Mouse (Mus musculus): ENCODE results near the gene 4933415F23Rik.

The 4933415F23Rik gene

GRCm38 (mm10) chr1:23102021-23102420 lies at the start of gene 4933415F23Rik:
TSS of gene 4933415F23Rik (minus strand) at chr1:23102253.
- in situ Hi-C loops (cut with MboI; ENCODE audit: unreplicated experiment in 2 of 2): no loop called here

- in situ Hi-C loops (cut with MboI; ENCODE audit: unreplicated experiment in 2 of 2): no loop called here
These were observed 49.7 kb upstream of the 4933415F23Rik start for GRCm38 (mm10) chr1:23151722-23152121.

GRCm38 (mm10) chr1:23146198-23146873 lies 44.3 kb upstream of the 4933415F23Rik start:
- in situ Hi-C loops (cut with MboI; ENCODE audit: unreplicated experiment in 2 of 2): loop anchor here in 1 of 2 experiments (25.0 kb wide), 1 partner anchor 534 kb away; no protein-coding TSS in a partner anchor

- in situ Hi-C loops (cut with MboI; ENCODE audit: unreplicated experiment in 2 of 2): loop anchor here in 1 of 2 experiments (25.0 kb wide), 1 partner anchor 529 kb away; no protein-coding TSS in a partner anchor
These were observed 39.2 kb upstream of the 4933415F23Rik start for GRCm38 (mm10) chr1:23141121-23141811.

GRCm38 (mm10) chr1:23140530-23140929 lies 38.5 kb upstream of the 4933415F23Rik start:
- in situ Hi-C loops (cut with MboI; ENCODE audit: unreplicated experiment in 2 of 2): loop anchor here in 1 of 2 experiments (25.0 kb wide), 1 partner anchor 528 kb away; no protein-coding TSS in a partner anchor

GRCm38 (mm10) chr1:23120901-23121300 lies 18.8 kb upstream of the 4933415F23Rik start:
- in situ Hi-C loops (cut with MboI; ENCODE audit: unreplicated experiment in 2 of 2): no loop called here

GRCm38 (mm10) chr1:23119406-23119805 lies 17.4 kb upstream of the 4933415F23Rik start:
- in situ Hi-C loops (cut with MboI; ENCODE audit: unreplicated experiment in 2 of 2): no loop called here

GRCm38 (mm10) chr1:23117423-23117822 lies 15.4 kb upstream of the 4933415F23Rik start:
- in situ Hi-C loops (cut with MboI; ENCODE audit: unreplicated experiment in 2 of 2): no loop called here

GRCm38 (mm10) chr1:23109191-23109590 lies 7.1 kb upstream of the 4933415F23Rik start:
- in situ Hi-C loops (cut with MboI; ENCODE audit: unreplicated experiment in 2 of 2): no loop called here

GRCm38 (mm10) chr1:23102881-23103280 lies 828 bp upstream of the 4933415F23Rik start:
- in situ Hi-C loops (cut with MboI; ENCODE audit: unreplicated experiment in 2 of 2): no loop called here

- in situ Hi-C loops (cut with MboI; ENCODE audit: unreplicated experiment in 2 of 2): no loop called here
These were observed 2.3 kb downstream of the 4933415F23Rik start for GRCm38 (mm10) chr1:23099791-23100190.

- in situ Hi-C loops (cut with MboI; ENCODE audit: unreplicated experiment in 2 of 2): no loop called here
These were observed 3.6 kb downstream of the 4933415F23Rik start for GRCm38 (mm10) chr1:23098451-23098850.

- in situ Hi-C loops (cut with MboI; ENCODE audit: unreplicated experiment in 2 of 2): no loop called here
These were observed 4.1 kb downstream of the 4933415F23Rik start for GRCm38 (mm10) chr1:23097996-23098395.

GRCm38 (mm10) chr1:23067715-23068114 lies 34.3 kb downstream of the 4933415F23Rik start:
- in situ Hi-C loops (cut with MboI; ENCODE audit: unreplicated experiment in 2 of 2): no loop called here

- in situ Hi-C loops (cut with MboI; ENCODE audit: unreplicated experiment in 2 of 2): no loop called here
These were observed 37.2 kb downstream of the 4933415F23Rik start for GRCm38 (mm10) chr1:23064717-23065475.

GRCm38 (mm10) chr1:23063946-23064345 lies 38.1 kb downstream of the 4933415F23Rik start:
- in situ Hi-C loops (cut with MboI; ENCODE audit: unreplicated experiment in 2 of 2): no loop called here

GRCm38 (mm10) chr1:23061614-23062373 lies 40.3 kb downstream of the 4933415F23Rik start:
- in situ Hi-C loops (cut with MboI; ENCODE audit: unreplicated experiment in 2 of 2): no loop called here

- in situ Hi-C loops (cut with MboI; ENCODE audit: unreplicated experiment in 2 of 2): no loop called here
These were observed 42.0 kb downstream of the 4933415F23Rik start for GRCm38 (mm10) chr1:23060056-23060455.
